Mouse (Mus musculus) cerebellum, adult 9-10 months (tissue): ENCODE results near the gene Tyrp1.

ENCODE experiments used
- DNase-seq: peaks from one replicate; pipeline ENCODE4 v3.0.0; 2022

Gene Tyrp1

DNA sequence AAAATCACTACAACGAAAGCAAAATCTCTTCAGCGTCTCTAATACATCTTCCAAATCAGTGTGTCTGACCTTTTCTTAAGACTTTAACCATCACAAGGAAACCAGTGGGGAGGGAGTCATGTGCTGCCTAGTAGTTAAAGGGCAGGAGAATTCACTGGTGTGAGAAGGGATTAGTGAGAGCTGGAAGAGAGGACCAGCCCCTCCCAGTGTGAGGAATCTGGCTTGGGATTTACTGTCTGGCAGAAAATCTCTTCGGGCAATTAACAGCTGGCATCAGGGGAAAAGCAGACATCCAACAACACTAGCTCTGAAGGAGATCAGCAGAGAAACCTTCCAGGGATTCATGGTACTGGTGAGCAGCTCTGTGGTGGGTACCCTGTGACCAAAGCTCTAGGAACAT, at the start of gene Tyrp1:
Gene Tyrp1 (plus strand): TSS at position 74 of the 400 bp plus-strand sequence.
- no peak for DNase-seq

DNA sequence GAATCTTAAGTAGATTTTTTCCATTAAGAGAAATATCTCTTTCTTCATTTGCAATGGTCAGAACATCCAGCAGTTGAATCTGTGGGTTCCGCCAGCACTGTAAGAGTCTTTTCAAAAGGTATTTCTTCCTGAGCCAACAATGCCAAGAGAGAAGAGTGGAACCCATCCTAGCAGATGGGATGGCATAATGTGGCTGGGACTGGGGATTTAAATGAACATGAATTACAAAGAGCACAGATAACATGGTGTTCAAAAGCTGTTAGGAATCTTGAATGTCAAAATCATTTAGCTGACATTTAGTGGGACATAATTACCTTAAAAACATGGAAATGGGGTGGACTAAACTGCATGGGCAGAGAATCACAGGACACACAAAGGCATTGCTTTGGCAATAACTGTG, 45.6 kb upstream of the Tyrp1 start:
- no peak for DNase-seq

DNA sequence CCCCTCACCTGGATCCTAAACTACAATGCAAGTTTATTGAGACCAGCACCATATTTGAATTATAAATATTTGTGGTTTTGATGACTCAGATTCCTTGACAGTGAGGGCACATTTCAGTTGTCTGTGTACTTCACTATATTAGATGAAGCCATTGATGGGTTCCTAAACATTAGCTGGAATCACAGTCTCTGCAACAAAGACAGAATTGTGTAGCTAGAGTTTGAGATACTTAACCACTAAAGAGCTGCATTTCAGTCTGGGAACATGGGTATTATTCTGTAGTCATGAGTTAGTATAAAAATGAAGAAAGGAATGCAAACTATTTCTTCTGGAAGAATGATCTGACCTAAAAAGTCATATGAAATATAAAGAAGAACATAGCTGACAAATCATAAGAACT, 14.4 kb upstream of the Tyrp1 start:
- DNase-seq = no peak

DNA sequence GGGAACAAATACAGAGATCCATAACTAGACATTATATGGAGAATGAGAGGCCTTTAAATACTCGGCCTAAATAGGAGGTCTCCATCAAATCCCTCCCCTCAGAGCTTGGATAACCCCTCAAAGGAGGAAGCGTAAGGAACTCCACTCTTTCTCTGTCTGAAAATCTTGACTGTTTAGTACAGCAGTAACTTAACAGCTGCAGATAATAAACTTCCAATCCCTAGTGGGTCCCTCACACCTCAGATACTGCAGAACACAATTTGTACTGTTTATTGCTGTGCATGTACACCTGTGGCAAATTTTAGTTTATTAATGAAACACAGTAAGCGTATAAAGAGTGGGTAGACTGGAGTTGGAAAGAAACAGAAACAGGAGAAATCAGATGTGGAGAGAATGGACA, 12.0 kb upstream of the Tyrp1 start:
- no peak for DNase-seq

DNA sequence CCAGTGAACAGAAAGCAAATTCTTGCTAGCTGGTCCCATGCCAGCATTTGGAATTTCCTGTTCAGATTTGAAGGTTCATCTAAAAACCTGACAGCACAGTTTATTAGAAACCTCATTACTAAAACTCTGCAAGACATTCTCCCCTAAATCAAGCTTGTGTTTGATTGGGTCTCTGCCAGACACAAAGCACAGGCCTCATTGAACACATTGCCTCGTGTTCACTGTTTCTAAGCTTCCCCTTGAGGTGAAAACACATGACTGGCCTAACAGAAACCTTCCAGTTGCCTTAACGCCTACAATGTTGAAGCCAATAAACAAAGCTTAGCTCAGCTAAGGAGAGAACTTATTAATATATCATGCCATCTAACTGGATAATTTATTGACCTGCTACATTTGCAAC, 5.7 kb upstream of the Tyrp1 start:
- DNase-seq = no peak

DNA sequence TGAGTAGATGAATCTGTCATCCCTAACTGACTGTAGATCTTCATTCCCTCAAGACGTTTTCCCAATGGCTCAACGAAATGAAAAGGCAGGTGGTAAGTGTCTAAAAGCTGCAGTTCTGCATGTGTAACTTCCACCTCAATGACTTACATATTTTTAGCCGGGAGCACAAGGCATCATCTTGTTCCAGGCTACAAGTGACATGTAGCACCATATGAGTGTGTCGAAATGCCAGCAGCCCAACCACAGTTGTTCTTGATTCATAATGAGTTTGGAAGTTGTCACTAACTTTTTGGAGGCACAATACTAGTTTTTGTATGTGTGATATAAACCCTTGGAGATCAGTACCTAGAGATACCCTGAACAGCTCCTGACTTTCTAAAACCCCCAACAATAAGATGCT, 5.4 kb downstream of the Tyrp1 start:
- no peak for DNase-seq

DNA sequence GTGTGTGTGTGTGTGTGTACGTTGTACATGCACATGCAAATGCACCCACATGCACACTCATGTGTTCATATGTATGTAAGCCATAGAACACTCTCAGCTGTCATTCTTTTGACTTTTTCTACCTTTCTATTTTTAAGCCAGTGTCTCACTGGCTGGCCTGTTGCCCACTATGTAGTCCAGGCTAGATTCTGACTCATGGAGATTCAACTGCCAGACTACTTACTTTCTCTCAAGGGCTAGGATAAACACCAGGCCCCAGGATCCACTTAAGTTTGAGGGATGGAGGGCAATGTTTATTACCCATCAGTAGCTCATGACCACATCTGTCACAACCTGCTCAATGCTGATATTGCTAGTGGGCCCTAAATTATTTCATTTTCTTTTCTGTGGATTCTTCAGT, 8.1 kb downstream of the Tyrp1 start:
- DNase-seq = no peak

DNA sequence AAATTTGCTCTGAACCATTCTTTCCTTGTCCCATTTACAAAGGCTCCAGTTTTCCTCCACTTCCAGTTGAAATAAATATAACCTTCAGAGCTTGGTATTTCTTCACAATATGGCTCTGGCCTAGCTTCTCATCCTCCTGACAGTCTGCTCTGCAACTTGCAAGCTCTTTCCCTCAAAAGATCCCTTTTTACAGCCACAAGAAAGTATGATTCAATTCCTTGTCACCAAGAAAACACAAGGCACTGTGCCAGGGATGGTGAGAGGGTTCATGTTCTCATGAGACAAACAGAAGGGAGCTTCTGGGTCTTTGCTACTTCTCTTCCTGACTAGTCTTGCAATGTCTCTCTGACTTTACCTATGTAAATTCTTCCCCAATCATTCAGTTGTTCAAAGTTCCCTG, 9.8 kb downstream of the Tyrp1 start:
- DNase-seq = no peak

DNA sequence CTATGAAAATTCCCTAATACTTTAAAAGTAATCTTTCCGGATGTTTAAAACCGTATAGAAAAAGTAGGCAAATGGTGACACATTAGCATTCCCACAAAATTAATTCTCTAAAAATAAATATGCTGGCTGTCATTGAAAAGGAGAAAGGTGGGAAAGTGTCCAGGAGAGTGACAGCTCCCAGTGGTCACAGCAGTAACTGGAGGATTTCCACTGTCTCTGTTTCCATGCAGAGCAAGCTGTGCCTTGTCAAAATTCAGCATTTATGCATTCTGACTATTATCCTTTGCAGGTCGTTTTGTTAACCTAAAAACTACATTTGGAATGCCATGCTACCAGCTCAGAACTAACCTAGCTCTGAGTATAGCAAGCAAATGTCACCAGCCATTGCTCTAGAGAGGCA, 12.1 kb downstream of the Tyrp1 start:
- DNase-seq = no peak

DNA sequence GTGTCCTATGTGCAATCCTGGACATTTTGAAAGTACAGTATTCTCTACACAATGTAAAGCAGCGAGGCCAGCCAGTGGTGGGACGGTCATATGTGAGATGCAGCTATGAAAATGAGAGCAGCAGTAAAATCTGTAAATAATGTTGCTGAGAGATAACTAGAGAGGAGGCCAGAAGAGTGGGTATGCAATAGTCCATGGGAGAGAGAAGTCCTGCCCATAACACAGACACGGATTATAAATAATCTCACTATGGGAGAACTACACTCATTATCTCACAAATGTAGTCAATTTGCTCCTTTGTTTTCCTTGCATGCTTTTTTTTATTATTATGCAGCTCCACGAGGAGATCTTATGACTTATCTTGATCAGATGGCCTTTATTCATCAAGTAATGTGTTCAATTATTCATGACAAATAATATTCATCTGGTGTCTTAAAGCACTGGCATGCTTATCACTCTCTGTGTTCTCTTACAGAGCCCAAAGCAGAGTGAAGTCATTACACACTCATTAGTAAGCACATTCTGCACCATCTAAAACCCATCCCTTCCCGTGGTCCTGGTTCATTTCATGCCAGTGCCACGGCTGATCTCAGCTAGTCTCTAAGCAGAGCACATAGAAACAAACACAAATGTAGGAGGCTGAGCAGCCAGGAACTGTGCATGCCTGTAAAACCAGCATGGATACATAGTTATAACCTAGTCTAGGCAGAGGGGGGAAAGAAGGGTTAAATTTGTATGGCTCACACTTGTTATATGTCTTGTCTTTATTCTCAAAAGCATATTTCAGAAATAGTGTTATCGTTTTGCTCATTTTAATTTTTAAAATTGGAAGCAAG, 18.9 kb downstream of the Tyrp1 start:
- no peak for DNase-seq

DNA sequence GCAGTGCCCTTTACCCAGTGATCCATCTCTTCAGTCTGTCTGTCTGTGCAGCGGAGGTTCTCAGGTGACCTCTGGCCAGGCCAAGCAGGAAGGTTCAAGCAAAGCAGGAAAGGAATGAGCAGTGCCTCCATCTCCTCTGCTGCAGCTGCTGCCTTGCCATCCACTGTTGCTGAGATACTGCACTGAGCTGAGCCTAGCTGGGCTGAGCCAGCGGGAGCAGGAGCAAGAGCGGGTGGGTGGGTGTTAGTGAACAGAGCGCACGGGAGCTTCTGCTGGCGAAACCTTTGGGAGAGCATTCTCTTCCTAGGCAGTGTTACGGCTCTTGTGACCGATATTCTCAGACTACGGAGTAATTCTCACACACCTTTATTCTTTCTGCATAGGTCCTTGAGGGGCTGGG, 21.6 kb downstream of the Tyrp1 start:
- no peak for DNase-seq

DNA sequence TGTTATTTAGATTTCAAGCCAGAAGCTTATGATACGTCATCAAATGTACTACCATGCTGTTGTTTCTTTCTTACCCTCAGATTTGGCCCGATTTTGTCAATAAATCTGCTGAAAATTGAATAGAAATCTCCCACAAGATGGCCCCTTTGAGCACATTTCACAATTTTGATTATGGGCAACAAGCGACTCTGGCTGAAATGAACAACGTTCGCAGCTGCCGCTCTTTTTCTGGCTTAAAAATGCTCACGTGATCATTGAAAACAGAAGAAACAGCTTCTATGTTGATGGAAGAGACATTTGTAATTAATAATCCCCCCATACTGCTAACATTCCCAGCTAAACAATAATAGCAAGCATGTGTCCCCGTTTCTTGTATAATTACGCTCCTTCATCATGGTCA, 29.0 kb downstream of the Tyrp1 start:
- no peak for DNase-seq

DNA sequence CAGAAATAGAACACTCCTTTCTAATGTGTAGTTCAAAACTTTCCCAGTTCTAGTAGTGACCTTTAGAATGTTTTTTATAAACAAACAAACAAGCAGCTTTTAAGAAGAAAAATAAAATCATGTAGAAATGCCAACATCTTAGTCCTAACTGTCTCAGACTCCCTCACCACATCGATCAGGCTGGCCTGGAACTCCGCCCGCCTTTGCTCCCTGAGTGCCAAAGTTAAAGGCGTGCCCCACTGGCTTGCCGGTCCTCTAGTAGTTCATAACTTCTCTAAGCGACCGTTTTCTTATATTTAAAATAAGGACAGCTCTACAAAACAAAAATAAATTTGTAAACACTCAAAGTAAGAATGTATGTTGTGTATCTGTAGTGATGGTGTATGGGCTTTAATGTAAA, 30.0 kb downstream of the Tyrp1 start:
- no peak for DNase-seq

DNA sequence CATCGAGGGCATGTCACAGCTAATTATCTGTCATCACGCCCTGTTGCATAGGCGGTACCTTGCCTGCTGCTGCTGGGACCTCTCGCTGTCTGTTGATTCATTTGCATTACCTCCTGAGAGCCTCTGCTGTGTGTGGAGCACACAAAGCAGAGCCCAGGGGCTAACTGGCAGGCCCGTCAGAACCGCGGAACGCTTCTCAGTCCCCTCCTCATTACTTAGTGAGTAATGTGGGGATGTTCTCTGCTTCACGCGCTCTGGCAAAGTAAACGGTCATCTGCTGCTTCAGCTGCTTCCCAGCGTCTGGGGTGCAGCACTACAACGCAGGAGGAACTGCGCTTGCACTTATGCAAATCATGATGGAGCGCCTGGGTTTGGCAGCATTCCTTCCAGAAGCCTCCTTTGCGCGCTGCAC, 30.6 kb downstream of the Tyrp1 start:
- no peak for DNase-seq

DNA sequence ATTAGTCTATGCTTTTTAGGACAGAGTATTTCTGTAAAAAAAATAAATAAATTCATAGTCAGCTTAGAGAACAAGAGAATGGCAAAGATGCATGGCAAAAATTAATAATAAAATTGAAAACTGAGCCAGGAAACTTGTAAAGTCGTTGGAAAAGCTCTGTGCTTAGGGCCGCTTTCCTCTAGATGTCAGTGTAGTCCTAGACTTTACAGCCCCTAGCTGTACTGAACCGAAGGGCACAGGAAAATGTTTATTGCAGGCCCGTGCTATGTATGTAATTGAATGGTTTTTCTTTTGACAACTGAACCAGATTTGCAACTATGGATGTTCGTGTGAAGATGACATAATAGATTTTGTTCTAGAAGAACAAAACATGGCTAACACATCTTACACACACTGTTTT, 32.1 kb downstream of the Tyrp1 start:
- DNase-seq = no peak

DNA sequence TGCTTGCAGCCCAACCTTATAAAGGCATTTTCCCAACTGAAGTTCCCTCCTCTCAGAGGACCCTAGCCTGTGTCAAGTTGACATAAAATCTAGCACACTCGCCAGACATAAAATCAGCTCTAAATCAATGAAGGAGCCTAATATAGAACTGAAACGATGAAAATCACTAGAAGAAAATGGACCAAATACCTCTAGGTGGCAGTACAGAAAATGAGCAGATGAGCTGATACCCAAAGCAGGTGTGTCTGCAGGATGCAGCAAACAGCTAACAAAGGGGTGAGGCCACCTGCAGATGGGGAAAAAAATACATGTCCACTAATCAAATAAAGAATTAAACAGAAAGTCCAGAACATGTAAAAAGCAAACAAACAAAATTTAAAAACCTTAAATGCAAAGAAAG, 35.7 kb downstream of the Tyrp1 start:
- DNase-seq = no peak

DNA sequence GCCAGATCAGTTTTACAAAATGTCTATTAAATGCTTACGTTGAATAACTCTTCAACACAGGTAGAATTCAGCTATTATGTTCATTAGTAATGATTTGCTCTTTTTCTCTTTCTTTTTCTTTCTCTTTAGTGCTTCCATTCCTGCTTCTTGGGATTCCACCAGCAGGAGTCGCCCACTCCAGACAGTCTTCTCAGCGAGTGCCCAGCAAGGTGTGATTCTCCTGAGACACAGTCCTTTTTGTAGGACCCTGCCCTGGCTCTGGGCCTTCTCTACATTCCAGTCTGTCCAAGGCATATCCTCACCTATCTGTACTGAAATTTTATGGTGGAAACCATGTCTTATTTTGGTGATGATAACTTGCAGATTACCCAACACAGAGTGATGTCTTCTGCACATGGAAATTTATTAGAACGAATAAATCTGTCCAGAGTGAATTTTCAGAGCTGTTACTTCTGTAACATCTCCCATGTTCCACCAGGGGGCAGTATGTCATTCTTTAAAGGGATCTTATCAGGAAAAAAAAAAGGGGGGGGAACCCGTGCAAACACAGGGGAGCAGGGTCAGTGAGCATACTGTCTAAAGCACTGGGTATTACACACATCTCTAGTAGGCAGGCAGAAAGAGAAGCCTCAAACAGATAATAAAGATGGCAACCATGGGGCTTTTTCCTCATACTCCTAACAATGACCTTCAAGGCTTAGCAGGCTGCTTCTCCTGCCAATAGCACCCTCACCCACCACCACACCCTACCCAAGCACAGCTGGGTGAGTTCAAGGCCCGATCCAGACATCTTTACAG, 39.1 kb downstream of the Tyrp1 start:
- DNase-seq = no peak

DNA sequence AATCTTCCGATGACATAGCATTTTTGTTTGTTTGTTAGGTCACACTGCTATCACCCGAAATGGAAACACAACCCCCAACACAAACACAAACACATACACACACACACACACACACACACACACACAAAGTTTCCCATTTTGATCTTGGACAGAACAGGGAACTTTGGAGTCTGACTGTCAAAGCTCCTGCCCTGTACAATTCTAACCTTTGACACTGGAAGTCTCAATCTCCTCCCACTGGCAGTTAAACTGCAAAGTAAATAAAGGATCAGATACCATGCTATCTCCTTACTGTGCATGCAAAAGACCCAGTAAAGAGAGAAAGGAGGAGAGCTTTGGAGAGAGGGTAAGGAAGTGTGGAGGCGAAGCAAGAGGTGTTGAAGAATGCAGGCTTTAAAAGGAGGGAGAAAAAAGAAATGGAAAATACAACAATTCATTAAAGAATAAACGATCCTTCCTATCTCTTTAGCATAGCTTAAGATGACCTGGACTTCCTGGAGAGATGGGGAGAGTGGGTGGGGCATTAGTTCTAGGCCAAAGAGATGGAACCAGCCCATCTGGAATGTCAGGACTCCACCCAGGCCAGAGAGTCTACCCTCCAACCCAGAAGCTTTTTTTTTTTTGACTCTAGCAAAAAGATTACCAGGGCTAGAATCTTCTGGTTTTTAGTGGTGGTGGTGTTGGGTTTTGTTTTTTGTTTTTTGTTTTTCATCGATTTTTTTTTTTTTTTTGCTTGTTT, 40.4 kb downstream of the Tyrp1 start:
- no peak for DNase-seq

DNA sequence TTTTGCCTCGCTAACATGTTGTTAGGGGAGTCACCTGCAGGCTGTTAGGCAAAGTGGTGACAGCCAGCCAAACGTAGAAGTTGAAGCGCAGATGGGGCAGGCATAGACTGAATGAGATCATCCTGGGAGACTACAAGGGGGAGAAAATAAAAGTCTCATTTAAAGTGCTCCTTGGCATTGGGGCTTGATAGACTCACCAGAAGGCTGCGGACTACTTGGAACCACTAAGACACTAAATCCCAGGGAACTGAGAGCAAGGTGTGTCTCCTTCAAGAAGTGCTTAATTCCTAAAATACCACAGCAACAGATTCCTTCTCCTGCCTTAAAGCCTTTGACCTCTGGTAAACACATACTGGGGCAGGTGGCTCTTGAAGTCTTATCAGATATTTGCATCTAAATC, 41.1 kb downstream of the Tyrp1 start:
- no peak for DNase-seq

DNA sequence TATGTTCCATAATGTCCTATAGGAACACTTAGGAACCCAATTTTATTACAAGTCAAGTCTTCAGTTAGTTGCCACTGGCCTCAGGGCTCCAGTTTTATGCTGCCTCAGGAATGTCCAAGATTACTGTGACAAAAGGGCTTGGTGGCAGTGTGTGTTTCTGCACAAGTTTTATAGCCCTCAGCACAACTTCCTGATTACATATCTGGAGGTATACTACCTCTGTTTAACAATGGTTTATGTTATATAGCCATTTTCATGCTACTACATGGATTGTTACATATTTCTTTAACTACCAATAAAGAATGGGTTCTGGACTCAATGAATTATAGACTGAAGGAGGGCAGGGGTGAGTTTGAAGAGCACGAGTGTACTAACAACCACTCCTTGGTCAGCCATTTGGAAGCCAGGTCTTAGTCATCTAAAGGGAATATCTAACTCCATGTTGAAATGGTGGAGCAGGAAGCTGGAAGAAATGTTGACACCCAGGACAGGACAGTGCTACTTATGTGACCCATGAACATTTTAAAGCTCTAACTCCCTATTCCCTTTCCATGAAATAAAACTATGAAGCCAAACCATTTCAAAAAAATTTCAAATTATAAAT, 48.2 kb downstream of the Tyrp1 start:
- DNase-seq = no peak

DNA sequence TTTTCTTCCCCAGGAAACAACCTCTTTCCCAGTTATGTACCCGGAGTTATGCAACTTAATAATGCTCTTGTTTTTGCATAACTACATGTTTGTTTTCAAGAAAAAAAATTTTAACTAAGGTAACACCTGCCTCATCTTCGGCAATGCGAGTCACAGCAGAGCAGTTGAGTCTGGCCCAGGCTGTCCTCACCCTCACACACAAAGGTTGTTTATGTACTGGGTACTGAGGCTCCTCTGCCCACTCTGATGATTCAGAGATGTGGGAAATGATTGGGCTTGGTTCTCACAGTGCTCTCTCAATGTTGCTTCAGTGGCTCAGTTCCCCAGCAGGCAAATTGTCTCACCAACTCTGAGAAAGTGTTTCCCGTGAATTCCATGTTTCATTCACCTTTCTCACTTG, 52.7 kb downstream of the Tyrp1 start:
- no peak for DNase-seq

DNA sequence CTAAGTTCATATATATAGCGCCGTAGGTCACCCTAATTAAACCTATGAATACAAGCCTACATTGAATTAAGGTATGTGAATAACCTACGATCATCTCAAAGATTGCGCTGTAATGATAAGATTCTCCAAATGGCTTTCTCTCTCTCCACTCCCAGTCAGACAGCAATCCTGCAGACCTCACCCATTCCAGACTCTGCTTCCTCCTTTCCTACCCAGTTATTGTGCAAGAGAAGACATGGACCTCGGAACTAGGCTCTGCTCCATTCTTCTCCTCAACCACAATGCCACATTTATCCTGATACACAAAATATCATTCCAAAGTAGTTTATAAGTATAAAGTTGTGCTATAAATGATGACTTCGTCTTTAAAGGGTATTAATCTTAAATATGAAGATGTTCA, 57.1 kb downstream of the Tyrp1 start:
- DNase-seq = no peak

DNA sequence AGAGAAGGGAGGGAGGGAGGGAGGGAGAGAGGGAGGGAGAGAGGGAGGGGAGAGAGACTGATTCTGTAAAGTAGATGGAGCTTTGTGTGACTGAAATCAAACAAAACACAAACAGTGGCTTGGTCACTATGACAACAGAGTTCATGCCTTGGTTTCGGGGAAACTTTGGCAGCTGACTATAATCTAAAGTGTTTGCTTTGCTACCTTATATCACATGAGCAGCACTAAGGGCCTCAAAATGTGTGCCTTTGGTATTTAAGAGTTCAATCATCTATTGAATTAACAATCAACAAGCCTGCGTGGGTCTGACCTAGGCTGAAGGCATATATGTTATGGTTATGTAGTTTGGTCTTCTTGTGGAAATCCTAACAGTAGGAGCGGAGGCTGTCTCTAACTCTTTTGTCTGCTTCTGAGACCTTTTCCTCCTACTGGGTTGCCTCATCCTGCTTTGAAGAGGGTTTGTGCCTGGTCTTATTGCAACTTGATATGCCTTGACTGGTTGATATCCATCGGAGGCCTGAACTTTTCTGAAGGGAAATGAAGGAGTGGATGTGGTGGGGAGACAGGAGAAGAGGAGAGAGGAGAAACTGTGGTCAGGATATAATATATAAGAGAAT, 61.5 kb downstream of the Tyrp1 start:
- no peak for DNase-seq
